Mouse (Mus musculus): ENCODE data around the gene Creb3l1. TPM values are rescaled to one million over a fixed set of nuclear protein-coding genes. Genes with fewer than 3 reads are reported as not detected.

Creb3l1 gene
- polyA plus RNA-seq, 1 experiment, result 19.3 TPM

Other genes with a start within 250 kb of the Creb3l1 start
- 3.1 and 4.8 TPM in 2 replicates for gene Chrm4, start 97.3 kb downstream of the Creb3l1 start, polyA plus RNA-seq (2012; rRNA removed)
- 5.8 and 7.8 TPM in 2 replicates for gene Mdk, start 92.2 kb downstream of the Creb3l1 start, polyA plus RNA-seq (2012; rRNA removed)
- gene Gm9821, start 78.8 kb downstream of the Creb3l1 start, polyA plus RNA-seq (2012; rRNA removed), result not detected in 2 replicates
- 204 and 245 TPM in 2 replicates for gene Dgkz, start 48.6 kb downstream of the Creb3l1 start, polyA plus RNA-seq (2012; rRNA removed)
- gene Phf21a, start 68.6 kb upstream of the Creb3l1 start, polyA plus RNA-seq (2012; rRNA removed), result 10.9 and 17.5 TPM in 2 replicates